Mouse (Mus musculus) adrenal gland, adult 18-20 months (tissue): ENCODE measurements around the gene Ogdh. TPM values are rescaled to one million over a fixed set of nuclear protein-coding genes. Genes with fewer than 3 reads are reported as not detected.
A peak's percentile ranks its signal among the peaks of the same experiment; 100 is the strongest.
"Not testable (repeated sequence)": the region's sequence is repeated elsewhere in the genome, so short reads cannot be mapped to it uniquely, and the experiment has no call there.

ENCODE experiments used
- DNase-seq, 2 experiments: peaks; one replicate each; pipeline ENCODE4 v3.0.0; 2021 to 2022; ENCODE audit warnings: low spot score in 2 of 2
- long read RNA-seq, 2 experiments: library from polyadenylated mRNA; stranded (forward); transcript quantifications; one replicate each; pipeline ENCODE4 v2.0.0; 2021
- total RNA-seq, 2 experiments: library from RNA; stranded (reverse); gene quantifications; 1 replicate in 1 of 2; 2 replicates in 1 of 2; pipeline ENCODE4 v1.2.3; 2021

Ogdh gene
- total RNA-seq: 100 to 1,000 TPM; 633 to 799 TPM
- long read RNA-seq, experiment 1, full-length matches to known transcripts: 316 of 542 reads
- long read RNA-seq, experiment 1, partial matches to known transcripts: 128 of 542 reads
- long read RNA-seq, experiment 1, other reads (novel, unspliced or antisense): 98 of 542 reads
- long read RNA-seq, experiment 2, full-length matches to known transcripts: 27 of 171 reads
- long read RNA-seq, experiment 2, partial matches to known transcripts: 134 of 171 reads
- long read RNA-seq, experiment 2, other reads (novel, unspliced or antisense): 10 of 171 reads

DNA sequence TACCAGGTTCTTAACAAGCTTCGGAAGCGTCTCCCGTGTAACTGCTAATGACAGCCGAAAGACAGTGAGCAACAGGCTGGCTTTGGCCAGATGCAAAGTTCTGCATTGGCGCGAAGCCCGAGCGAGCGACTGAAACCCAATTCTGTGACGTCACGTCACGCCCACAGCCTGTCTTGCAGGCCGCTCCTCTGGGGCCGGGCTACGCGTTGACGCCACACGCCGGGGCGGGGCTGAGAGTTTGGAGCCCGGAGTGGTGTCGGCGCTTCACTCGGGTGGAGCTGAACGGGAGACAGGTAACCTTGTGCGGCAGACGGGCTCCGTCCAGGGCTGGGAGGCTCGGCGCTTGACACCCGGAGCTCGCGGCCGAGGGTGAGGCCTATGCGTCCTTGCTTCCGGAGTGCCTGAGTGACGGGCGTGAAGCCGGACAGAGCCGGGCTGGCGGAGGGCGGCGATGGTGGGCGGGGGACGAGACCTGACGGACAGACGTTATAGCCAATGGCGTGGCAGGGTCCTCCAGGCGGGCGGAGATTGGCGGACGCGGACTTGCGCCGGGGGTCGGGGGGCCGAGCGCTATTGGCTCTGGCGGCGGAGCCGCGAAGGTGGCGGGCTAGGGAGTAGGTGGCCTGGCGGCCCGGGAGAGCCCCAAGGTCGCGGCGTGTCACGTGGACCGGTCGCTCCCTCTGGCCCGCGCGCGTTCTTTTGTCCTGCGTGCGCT is at the start of gene Ogdh:
TSS of gene Ogdh (plus strand) at position 233 of the 715 bp plus-strand sequence.
- DNase-seq: peak; percentile 99

DNA sequence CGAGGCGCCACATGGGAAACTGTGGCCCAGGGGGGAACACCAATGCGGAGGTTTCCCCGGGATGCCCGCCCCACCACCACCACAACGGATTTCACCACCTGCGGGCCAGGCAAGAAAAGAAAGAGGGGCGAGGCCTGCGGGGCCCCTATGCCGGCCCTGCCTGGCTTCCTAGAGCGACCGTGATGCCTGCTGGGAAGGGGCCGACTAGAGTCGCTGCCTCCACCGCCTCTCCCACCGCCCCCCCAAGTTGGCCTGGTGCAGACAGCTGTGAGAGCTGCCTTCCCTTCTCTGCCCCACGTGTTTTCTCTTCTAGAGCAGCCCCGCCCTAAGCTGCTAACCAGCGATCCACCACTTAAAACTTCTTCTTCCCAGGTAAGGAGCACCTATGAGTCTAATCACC is 46.7 kb upstream of the Ogdh start:
- DNase-seq: no peak

DNA sequence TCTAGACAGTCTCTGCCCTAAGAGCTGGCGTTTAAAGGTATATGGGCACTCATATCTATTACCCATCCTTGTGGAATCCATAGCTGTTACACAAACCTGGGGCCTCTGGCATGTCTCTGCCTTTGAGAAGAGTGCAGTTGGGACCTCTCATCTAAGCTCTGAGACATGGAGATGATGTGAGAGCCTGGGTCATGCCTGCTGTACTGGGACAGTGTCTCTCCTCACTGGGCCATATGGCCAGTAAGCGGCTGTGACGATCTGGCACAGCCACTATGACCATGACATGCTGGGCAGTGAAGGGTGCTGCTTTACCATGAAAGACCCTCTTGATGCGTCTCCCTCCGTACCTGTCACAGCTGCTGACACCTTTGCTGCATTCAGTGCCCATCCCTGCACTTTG is 39.2 kb upstream of the Ogdh start:
- no peak for DNase-seq

DNA sequence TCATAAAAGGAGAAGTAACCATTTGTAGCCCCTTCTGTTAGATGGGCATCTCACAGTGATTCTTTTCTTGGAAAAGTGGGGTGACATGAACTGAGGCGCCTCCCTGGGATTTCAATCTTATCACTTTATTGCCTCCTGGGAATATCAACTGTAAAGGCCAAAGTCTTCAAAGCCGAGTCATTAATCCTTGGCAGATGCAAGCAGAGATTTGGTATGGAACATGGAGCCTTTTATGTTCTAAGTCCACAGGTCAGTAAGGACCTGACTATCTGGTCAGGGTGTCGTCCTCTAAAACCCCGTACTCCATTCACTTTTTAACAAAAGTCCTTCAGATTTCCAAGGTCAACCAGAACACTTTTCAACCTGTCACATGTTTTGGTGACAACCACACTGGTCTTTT is 38.6 kb upstream of the Ogdh start:
- no peak for DNase-seq

DNA sequence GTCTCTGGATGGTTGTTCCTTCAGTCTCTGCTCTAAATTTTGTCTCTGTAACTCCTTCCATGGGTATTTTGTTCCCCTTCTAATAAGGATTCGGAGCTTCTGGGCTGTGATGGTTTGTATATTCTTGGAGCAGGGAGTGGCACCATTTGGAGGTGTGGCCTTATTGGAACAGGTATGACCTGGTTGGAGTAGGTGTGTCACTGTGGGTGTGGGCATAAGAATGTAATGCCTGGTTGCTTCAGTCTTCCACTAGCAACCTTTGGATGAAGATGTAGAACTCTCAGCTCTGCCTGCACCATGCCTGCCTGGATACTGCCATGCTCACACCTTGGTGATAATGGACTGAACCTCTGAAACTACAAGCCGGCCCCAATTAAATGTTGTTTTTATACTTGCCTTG is 36.8 kb upstream of the Ogdh start:
- DNase-seq: not testable (repeated sequence)

DNA sequence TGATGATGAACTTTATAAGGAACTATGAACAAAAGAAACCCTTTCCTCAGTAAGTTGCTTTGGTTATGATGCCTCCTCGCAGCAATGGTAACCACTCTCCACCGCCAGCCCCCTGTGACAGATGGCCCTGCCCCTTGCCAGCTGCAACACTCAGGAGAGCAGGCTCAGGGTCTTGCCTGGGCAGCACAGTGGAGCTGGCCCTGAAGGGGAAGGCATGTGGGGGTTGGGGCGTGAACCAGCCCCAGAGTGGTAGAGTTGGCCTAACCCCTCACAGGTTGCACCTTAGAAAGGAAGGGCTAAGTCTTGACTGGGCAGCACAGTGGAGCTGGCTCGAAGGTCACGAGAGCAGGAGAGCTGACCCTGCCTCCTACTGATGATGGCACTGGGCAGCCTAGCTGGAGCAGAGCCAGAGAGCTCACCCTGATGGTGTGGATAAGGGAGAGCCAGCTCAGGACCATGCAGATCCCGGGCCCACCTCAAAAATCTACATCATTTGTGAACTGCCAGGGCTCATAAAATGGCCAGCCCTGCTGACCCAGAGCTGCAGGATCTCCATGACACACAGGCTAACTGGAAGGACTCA is 34.9 kb upstream of the Ogdh start:
- DNase-seq: no peak

DNA sequence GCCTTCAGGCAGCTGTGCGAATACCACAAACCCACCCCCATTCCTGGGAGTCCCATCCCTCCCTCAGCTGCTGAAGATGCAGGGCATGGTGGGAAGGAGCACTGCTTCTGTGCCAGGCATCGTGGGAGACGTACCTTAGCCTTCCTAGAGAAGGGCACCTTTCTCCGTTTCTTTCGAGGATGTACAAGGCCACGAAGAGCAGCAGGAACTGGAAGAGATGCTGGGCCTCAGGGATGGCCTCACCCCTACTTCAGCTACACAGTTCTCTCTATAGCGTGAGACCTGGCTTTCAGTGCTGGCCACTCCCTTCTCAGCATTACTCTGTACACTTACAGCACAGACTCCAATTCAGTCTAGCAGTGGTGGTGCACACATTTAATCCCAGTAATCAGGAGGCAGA is 32.0 kb upstream of the Ogdh start:
- DNase-seq: no peak

DNA sequence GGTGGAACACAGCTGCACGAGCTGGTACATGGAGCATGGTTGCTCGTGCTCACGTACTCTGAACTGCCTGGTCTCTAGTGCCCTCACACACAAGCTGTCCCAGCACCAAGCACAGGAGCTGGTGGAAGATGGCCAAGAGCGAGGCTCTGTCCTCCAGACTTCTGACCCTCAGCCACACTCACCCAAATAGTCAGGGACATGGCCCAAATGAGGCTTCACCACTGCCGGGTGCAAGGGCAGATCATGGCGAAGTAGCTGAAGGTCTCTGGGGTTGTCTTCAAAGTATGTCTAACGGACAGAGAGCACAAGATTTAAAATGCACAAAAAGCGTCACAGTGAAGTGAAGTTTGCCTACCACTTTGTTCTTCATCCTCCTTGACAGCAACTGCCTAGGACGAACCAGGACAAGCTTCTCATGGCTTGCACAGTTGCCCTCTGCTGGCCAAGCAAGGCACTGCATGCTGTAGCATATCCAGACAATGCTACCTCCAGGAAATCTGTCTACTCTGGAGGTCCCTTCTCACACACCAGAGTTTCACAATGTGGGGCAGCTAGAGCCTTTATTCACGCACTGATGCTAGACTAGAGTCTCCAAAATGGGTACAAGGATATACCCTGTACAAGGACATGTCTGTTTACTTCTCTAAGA is 29.9 kb upstream of the Ogdh start:
- peak; percentile 51 to 74 for DNase-seq

DNA sequence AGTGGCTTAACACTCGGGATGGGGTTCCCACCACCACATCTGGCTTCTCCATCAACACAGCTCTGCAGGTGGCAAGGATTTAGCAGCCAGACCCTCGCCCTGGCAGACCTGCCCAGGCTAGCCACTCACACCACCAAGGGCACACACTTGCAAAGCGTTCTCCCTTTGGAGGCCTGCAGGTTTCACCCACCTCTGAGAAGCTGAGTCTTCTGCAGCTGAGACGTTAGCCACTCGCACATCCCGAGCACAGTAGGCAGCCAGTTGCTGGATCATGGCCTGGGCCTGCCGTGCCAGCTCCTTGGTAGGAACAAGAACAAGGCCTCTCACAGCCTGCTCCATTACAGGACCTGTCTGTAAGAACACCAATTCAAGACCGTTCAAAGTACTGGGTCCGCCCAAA is 24.8 kb upstream of the Ogdh start:
- no peak for DNase-seq

DNA sequence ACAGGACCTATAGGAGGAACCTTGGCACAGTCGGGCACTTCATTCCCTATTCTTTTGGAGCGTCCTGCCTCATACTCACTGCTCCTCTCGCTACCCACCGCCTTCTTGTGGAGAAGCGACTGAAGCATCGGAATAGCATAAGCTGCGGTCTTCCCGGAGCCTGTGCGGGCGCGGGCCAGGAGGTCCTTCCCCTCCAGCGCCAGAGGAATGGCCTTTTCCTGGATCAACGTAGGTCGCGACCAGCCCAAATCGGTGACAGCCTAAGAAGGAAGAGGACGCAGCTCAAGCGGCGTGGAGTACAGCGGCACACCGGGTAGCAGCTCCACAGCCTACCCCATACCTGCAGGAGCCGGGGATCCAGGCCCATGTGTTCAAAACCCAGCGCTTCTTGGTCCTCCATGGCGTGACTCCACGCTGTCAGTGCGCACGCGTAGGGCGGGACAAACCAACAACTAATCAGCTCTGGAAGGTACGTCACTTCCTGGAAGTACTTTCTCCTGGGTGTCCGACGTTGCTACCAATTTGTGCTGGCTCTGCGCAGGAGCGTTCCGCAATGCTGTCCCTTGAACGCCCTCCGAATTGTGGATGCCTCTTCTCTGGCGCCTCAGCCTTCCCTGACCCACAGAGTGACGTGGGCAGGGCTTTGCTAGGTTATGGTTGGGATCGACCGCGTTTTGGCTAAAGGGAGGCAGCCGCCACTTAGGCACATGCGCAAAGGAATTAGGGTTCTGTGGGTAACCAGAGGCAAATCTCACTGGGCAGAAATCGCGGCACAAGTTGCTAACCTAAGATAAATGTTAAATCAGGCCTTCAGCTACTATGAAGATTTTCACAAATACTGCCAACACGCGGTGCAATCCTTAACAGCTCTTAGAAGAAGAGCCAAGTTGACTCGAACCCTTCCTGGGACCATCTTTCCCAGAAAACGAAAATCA is 23.8 kb upstream of the Ogdh start, which contains the start of gene Ddx56:
TSS of gene Ddx56 (minus strand) at position 453 of the 935 bp plus-strand sequence.
- peak; percentile 79 to 84 for DNase-seq

DNA sequence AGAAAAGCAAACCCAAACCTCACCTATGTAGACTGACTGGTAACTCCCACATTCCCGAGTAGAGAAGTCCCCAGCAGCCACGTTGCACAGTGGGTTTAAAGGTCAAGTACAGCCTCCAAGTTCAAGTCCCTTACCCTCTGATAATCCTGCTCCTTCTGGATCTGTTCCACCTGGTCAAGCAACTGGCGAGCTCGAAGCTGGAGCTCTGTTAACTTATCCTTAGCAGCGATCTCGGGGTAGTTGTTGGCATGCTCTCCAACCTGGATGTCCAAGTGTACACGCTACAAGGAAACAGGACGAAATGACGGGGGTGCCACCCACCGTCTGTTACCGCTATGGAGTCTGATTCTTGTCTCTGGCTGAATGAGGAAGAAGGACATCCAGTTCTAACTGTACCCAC is 17.8 kb upstream of the Ogdh start:
- no peak for DNase-seq

DNA sequence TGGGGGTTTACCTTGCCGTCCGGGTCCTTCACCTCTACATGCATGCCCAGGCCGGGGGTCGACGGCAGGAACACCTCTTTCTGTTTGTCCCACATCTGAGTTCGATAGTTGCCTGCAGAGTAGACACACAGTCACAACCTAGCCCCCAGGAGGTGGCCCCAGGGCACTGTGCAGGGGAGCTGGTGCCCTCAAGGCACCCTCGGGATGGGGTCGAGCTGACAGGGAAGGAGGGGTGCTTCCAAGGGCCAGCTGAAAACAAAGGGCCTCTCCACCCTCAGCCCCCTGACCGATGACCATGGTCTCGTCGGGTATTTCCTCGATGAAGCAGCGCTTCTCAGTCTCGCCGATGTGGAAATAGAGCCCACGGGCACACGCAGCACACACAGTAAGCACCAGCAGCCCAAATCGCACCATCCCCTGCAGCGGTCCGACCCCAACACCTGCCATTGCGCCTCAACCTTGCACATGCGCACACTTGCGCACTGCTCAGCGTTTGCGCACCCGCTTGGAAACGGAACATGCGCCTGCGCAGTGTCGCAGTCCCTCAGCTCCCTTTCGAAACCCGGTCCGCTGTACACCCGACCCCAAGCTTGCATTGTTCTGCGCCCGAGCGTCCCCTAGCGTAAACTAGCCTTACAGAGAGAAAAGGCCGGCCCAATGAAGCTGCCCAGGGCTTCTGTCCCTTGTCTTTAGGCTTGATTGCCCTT is 16.9 kb upstream of the Ogdh start, which contains the start of gene Tmed4:
TSS of gene Tmed4 (minus strand) at position 484 of the 707 bp plus-strand sequence.
- DNase-seq: peak; percentile 98 to 99

DNA sequence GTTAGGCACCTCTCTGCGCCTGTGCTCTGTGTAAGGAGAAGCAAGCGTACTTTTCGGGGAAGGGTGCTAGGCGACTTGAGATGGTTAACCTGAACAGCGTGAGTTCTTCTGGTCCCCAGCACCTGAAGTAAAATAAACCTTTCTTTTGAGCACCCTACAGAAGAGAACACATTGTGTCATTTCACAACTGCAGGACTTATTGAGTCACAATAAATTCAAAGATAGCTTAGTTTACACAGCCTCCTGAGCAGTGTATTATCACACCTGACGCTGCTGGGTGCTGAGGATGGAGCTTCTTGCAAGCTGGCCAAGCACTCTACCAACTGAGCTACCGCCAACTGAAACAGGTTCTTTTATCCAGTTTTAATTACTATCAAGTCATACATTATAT is 16.3 kb upstream of the Ogdh start:
- no peak for DNase-seq

DNA sequence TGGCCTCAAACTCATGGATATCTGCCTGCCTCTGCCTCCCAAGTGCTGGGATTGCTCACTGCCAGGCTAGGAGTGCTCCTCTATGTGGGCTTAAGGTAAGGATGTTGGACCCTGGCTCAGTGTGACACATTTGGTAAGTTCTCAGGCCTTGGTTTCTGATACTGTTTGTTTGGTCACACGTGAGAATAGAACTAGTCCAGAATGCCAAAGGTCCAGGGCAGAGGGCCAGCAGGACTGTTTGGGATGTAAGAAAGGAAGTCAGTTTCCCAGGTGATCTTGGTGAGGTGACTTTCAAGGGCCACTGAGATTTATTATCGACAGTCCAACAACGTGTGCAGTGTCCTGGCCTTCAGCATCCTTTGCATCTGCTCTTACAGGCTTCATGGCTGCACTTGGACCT is 15.0 kb upstream of the Ogdh start:
- no peak for DNase-seq

DNA sequence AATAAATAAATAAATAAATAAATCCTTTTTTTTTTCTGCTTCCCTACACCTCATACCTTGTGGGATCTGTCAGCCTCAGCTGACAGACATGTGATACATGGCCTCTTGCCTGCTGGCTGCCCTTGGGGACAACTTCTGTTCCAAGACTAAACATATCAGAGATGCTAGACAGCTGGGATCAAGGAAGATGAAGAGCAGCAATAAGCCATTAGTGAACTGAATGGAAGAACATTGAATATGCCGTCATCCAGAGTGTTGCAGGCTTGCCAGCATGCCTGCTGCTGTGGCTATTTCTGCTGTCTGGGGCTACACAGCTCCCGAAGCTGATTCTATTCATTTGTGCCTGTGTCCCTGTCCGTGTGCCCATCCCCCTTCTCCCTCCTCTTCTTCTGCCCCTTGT is 8.5 kb upstream of the Ogdh start:
- DNase-seq: no peak

DNA sequence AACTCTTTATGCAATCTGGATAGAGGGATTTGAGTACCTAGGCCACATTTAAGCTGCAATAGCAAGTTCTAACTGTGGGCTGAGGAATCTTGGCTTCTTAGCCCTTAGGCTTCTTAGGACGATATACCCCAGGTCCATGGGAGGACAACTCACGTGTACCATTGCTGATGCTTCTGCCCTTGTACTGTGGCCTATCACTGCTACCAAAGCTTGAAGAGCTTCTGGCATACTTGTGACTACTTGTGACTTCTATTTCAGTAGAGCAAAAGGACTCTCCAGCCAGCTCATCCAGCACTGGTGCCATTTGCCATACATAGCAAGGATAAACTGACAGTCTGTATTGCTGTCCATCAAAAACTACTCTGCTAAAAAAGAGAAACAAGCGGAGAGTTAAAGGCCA is 1.3 kb upstream of the Ogdh start:
- no peak for DNase-seq

DNA sequence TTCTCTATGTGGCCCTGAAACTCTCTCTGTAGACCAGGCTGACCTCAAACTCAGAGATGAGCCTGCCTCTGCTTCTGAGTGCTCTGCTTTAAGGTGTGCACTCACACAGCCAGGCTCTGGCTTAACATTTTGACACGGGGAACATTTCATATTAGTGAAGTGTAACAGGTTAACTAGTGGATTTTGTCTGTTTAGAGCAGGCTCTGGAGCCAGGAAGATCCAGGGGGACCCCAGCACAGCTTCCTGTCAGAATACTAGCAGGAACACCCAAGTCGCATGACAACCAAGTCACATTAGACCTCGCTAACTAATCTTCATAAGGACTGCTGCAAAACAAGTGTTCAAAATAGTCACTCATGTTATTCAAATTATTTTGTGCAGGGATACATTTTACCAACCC is 550 bp upstream of the Ogdh start:
- DNase-seq: no peak

DNA sequence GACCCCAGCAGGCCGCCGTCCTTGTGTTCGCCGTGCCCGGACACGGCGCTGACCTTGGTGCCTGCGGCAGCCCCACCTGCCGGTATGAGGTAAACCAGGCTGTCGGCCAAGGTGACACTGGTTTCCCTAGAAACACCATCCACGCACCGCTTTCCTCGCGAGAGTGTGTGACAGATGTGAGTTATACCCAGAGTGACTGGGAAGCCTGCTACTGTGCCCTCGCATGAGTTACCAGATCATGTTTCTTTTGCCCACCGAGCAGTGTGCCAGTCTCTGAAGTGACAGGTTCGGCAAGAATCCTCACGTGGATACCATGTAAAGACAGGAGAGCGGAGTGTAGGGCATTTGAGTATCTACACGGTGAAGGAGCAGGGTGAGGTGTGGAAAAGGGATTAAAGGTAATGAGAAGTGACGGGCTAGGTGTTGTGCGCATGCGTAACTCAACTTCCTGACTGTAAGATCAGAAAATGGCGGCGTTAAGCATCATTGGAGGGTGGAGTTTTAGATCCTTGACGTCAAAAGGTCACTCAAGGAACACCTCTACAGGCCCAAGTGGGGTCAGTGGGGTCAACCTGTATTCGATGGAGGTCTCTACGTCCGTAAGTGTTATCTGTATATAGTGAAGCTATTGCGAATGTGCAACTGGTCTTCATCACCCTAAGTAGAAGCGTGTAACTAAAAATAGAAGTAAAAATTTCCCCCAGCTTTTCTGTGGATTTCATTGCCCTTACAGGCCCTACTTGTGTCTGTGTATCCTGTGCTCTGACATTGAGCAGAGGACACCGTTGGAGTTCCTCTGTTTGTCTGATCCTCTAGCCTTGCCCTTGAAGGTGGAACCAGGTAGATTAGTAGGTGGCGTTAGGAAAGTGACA is 919 bp downstream of the Ogdh start:
- DNase-seq: no peak

DNA sequence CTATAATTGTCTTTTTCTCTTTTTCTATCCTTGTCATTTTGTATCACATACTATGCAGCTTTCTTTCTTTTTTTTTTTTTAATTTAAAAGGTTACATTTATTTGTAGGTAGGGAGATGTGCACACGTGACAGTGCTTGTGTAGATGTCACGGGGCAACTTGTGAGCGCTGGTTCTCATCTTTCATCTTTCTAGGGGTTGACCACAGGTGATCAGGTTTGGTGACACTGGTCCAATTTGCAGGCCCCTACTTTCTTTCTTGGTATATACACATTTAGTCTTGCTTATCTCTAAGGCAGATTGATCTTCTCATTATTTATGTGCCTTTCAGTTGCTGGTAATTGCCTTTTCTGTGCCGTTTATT is 1.5 kb downstream of the Ogdh start:
- DNase-seq: no peak
